ENCODE assay signal across 8 mouse cellular contexts in the genomic region with DNA sequence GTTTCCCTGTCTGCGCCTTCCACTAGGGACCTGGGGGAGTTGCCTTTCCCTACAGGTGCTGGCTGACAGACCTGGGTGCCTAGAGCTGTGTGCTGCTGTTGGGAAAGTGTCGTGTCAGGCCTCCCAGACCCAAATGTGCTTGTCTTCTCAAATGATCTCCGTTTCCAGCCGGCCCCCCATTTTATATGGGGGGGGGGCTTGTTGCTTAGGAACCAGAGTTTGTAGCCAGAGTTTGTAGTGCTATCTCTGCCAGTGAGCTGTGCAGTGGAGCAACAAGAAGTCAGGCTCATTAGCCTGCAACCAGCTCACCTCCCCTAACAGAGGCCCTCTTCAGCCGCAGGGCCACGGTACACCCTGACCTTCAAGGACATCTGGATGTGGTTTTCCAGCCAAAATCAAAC.
DNase-seq lines count a peak whose midpoint lies in the region; ATAC-seq and TF ChIP-seq lines count a peak whose summit lies in the region.
"Had no signal": no experiment of that assay in that cellular context is flagged by ENCODE, and none has a peak within 500 bp of the region (broad histone marks: within the 10 kb centered on the region; RNA-seq: fewer than 3 reads in every experiment).

No protein-coding gene starts in this region.

- no peak for TF ChIP-seq CTCF in testis, adult 2 months (IDR thresholded peaks at IDR 0.05; ENCODE audit: control insufficient read depth, insufficient read depth, insufficient replicate concordance, low read depth, low read length)
- no peak for TF ChIP-seq CTCF in layer of hippocampus, adult 2 months (conservative IDR thresholded peaks at IDR 0.05)

- peaks cover 8% of the 10 kb centered on the region for H3K36me3 ChIP-seq in testis, adult 2 months (ENCODE audit: control insufficient read depth, insufficient read depth, low read length)
- peaks cover 10% of the 10 kb centered on the region; the same call in 1 of the 2 replicates for H3K36me3 ChIP-seq in heart, embryonic 15.5 days

- H3K27ac ChIP-seq in testis, adult 2 months (ENCODE audit: control insufficient read depth, insufficient read depth, low read depth, low read length): peak overlapping the region; percentile 12; the same call in 1 of the 2 replicates
- peak overlapping the region; percentile 86 for H3K27ac ChIP-seq in heart, embryonic 15.5 days
- H3K27ac ChIP-seq in layer of hippocampus, adult 2 months: no peak overlapping the region

- DNase-seq in testis, postnatal 14 days (ENCODE audit: low spot score): no peak
- peak; percentile 30 to 52 for DNase-seq in kidney, postnatal 4 days
- DNase-seq in layer of hippocampus, adult 2 months (ENCODE audit: low spot score in 2 of 2): no peak
- DNase-seq in left cerebral cortex, postnatal 36 days (ENCODE audit: low spot score in 2 of 2): no peak
- no peak for DNase-seq in cerebellum, adult 11 months
- DNase-seq: thymus, adult 2 months had no signal

- no peak overlapping the region for H3K9ac ChIP-seq in heart, embryonic 15.5 days

- peaks cover 14% of the 10 kb centered on the region for H3K4me1 ChIP-seq in testis, adult 2 months (ENCODE audit: control insufficient read depth, insufficient read depth, low read length)
- H3K4me1 ChIP-seq in heart, embryonic 15.5 days (replicated peaks): peaks cover 78% of the 10 kb centered on the region

- no peak for ATAC-seq in heart, embryonic 15.5 days (replicated peaks; ENCODE audit: insufficient number of reproducible peaks, insufficient read depth, low FRiP score, low read depth)

- no peak for TF ChIP-seq POLR2A in testis, adult 2 months (IDR thresholded peaks at IDR 0.05; ENCODE audit: control insufficient read depth, low read depth, low read length)

- intact Hi-C loops in left cerebral cortex, postnatal 36 days (cut with DNase I): no loop called here

- no peak overlapping the region for H3K4me3 ChIP-seq in testis, adult 2 months (ENCODE audit: control insufficient read depth, low read depth, low read length)
- no peak overlapping the region for H3K4me3 ChIP-seq in heart, embryonic 15.5 days
- no peak overlapping the region for H3K4me3 ChIP-seq in layer of hippocampus, adult 2 months

- no peaks in the 10 kb centered on the region for H3K9me3 ChIP-seq in heart, embryonic 15.5 days (replicated peaks)

- H3K4me2 ChIP-seq in heart, embryonic 15.5 days: no peak overlapping the region

- H3K27me3 ChIP-seq in testis, adult 2 months (ENCODE audit: control insufficient read depth, insufficient read depth, low read length): no peaks in the 10 kb centered on the region
- H3K27me3 ChIP-seq in heart, embryonic 15.5 days: no peaks in the 10 kb centered on the region

- WGBS in heart, embryonic 15.5 days: 41% methylated on average over 6 of the region's 6 CpGs

Comparison
In these comparisons a context has a peak if more than half of its experiments do, and no peak if none do; other contexts are left out.
1. DNase-seq: peak in kidney, postnatal 4 days (2 of 2); none in testis, postnatal 14 days (single experiment), layer of hippocampus, adult 2 months (0 of 2), left cerebral cortex, postnatal 36 days (0 of 2) and cerebellum, adult 11 months (single experiment).